Mouse (Mus musculus) liver, postnatal 0 days (tissue): ENCODE measurements around the gene Gm20379.

Experiments used
- CTCF ChIP-seq: sonication (generic); IDR thresholded peaks from 2 replicates; pipeline ENCODE4 v1.5.1; 2016; ENCODE audit warnings: antibody characterized with exemption, low read depth
- EP300 ChIP-seq: IDR thresholded peaks from 2 replicates; pipeline ENCODE4 v1.6.1; 2016; ENCODE audit warnings: antibody characterized with exemption, low read depth, mild to moderate bottlenecking

- TF ChIP-seq CTCF = no peak
- no peak for TF ChIP-seq EP300
Observed at GRCm38 (mm10) chr13:92301754-92302153, 4.0 kb upstream of the Gm20379 start.
